Comparison of ENCODE assay signal across 16 mouse cellular contexts in the genomic region with DNA sequence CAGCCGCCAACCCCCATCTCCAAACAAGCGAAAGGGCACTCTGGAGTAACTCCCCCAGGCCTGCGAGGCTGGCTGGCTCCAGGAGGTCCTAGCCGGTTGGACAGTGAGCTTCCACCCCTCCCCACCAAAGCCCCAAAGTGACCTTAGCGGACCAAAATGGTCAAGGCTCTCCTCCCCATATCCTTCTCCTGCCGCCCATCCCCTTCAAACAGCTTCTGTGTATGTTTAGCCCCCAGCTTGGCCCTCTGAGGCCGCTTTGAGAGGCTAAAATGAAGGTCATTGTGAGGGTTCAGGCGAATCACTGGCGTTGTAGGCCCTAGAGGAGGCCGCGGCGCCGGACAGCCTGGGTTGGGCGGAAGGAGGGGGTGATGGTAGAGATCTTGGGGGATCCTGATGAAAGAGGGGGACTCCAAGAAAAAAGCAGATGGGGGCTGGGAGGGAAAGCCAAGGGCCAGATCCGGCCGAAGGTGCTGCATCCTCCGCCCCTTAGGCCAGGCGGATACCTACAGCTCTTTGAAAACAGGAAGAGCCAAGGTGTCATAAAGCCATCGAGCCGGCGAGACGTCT. TPM values are rescaled to one million over a fixed set of nuclear protein-coding genes. Genes with fewer than 3 reads are reported as not detected.
DNase-seq lines count a peak whose midpoint lies in the region; ATAC-seq lines count a peak whose summit lies in the region.
"Had no signal": no experiment of that assay in that cellular context is flagged by ENCODE, and none has a peak within 500 bp of the region (broad histone marks: within the 10 kb centered on the region; RNA-seq: fewer than 3 reads in every experiment).

No protein-coding gene starts in this region.

- H3K9me3 ChIP-seq in intestine, embryonic 14.5 days (ENCODE audit: control insufficient read depth, low read length), result no peaks in the 10 kb centered on the region
- H3K9me3 ChIP-seq in kidney, embryonic 15.5 days (replicated peaks), result no peaks in the 10 kb centered on the region
- no peaks in the 10 kb centered on the region for H3K9me3 ChIP-seq in limb, embryonic 13.5 days

- H3K4me1 ChIP-seq in intestine, embryonic 14.5 days (replicated peaks; ENCODE audit: control insufficient read depth, insufficient read depth, low read length), result no peaks in the 10 kb centered on the region
- peaks cover 58% of the 10 kb centered on the region for H3K4me1 ChIP-seq in kidney, embryonic 15.5 days
- peaks cover 59% of the 10 kb centered on the region for H3K4me1 ChIP-seq in limb, embryonic 13.5 days

- no peak for ATAC-seq in intestine, embryonic 14.5 days (replicated peaks; ENCODE audit: low FRiP score, low TSS enrichment, low read depth)
- no peak; the same call in 1 of the 2 replicates for ATAC-seq in kidney, embryonic 15.5 days (replicated peaks; ENCODE audit: low FRiP score)
- ATAC-seq in limb, embryonic 13.5 days (ENCODE audit: low FRiP score, low read depth), result no peak

- peak overlapping the region; percentile 51; the same call in 1 of the 2 replicates for H3K27ac ChIP-seq in intestine, embryonic 14.5 days (ENCODE audit: low read depth)
- H3K27ac ChIP-seq in kidney, embryonic 15.5 days, result peak overlapping the region; percentile 96
- H3K27ac ChIP-seq in limb, embryonic 13.5 days, result peak overlapping the region; percentile 10; the same call in 1 of the 2 replicates

- peak overlapping the region; percentile 51 for H3K4me2 ChIP-seq in intestine, embryonic 14.5 days (ENCODE audit: low read length)
- H3K4me2 ChIP-seq in kidney, embryonic 15.5 days, result peak overlapping the region; percentile 80
- H3K4me2 ChIP-seq in limb, embryonic 13.5 days (replicated peaks), result peak overlapping the region; percentile 91

- 12% methylated on average over 22 of the region's 22 CpGs for WGBS in intestine, embryonic 14.5 days
- WGBS in kidney, embryonic 15.5 days, result 10% methylated on average over 22 of the region's 22 CpGs
- WGBS in limb, embryonic 13.5 days, result 13% methylated on average over 22 of the region's 22 CpGs

- peak; percentile 65 for DNase-seq in embryo, embryonic 10 days (ENCODE audit: low spot score)
- no peak for DNase-seq in embryo, embryonic 11 days
- no peak for DNase-seq in intestine, embryonic 14.5 days (ENCODE audit: low spot score)
- no peak for DNase-seq in right cerebral cortex, postnatal 4 days
- no peak for DNase-seq in cerebellum, postnatal 25 days
- no peak for DNase-seq in lung, postnatal 4 days
- DNase-seq: cerebellum, adult 11-12 months; heart, postnatal 10 days; left cerebral cortex, postnatal 4 days; lung, adult 2 months; thymus, adult 2 months had no signal

- peak overlapping the region; percentile 3; the same call in 1 of the 2 replicates for H3K9ac ChIP-seq in intestine, embryonic 14.5 days (ENCODE audit: low read length)
- peak overlapping the region; percentile 94 for H3K9ac ChIP-seq in kidney, embryonic 15.5 days
- H3K9ac ChIP-seq in limb, embryonic 13.5 days, result peak overlapping the region; percentile 90; the same call in 1 of the 2 replicates

- peaks cover 99% of the 10 kb centered on the region for H3K27me3 ChIP-seq in intestine, embryonic 14.5 days (replicated peaks; ENCODE audit: control insufficient read depth, insufficient read depth, low read length)
- 0 out of 2 replicates have a peak, but pooled peaks cover 7% of the 10 kb centered on the region for H3K27me3 ChIP-seq in kidney, embryonic 15.5 days
- H3K27me3 ChIP-seq in limb, embryonic 13.5 days, result peaks cover 76% of the 10 kb centered on the region
- H3K27me3 ChIP-seq: CH12.LX had no signal

- no peaks in the 10 kb centered on the region for H3K36me3 ChIP-seq in intestine, embryonic 14.5 days (ENCODE audit: control insufficient read depth, insufficient read depth, low read length)
- H3K36me3 ChIP-seq in kidney, embryonic 15.5 days, result no peaks in the 10 kb centered on the region
- no peaks in the 10 kb centered on the region for H3K36me3 ChIP-seq in limb, embryonic 13.5 days

- H3K4me3 ChIP-seq in intestine, embryonic 14.5 days (ENCODE audit: low read depth, low read length), result no peak overlapping the region
- H3K4me3 ChIP-seq in kidney, embryonic 15.5 days (replicated peaks), result peak overlapping the region; percentile 70
- H3K4me3 ChIP-seq in limb, embryonic 13.5 days, result peak overlapping the region; percentile 60

RNA-seq across cellular contexts. Expression of a gene that starts 3.1 kb away (rescaled TPM):
- polyA plus RNA-seq in intestine, embryonic 14.5 days (2014; fragmentation: Nextera tagmentation; extraction: Ambion mirVana), result 3.9 and 6.8 TPM in 2 replicates
- 38.1 and 40.7 TPM in 2 replicates for polyA plus RNA-seq in kidney, embryonic 15.5 days (2015; fragmentation: Nextera tagmentation; extraction: Ambion mirVana)
- polyA plus RNA-seq in limb, embryonic 13.5 days (2015; fragmentation: Nextera tagmentation; extraction: Ambion mirVana), result 10.7 and 10.9 TPM in 2 replicates
- polyA plus RNA-seq: midbrain, postnatal 0 days had no signal

RNA-seq across cellular contexts. Expression of a gene that starts 3.8 kb away (rescaled TPM):
- 6.1 and 8.4 TPM in 2 replicates for polyA plus RNA-seq in intestine, embryonic 14.5 days (2014; fragmentation: Nextera tagmentation; extraction: Ambion mirVana)
- polyA plus RNA-seq in kidney, embryonic 15.5 days (2015; fragmentation: Nextera tagmentation; extraction: Ambion mirVana), result 36.4 and 40.8 TPM in 2 replicates
- 7.3 and 7.5 TPM in 2 replicates for polyA plus RNA-seq in limb, embryonic 13.5 days (2015; fragmentation: Nextera tagmentation; extraction: Ambion mirVana)
- polyA plus RNA-seq: midbrain, postnatal 0 days had no signal

RNA-seq across cellular contexts. Expression of a gene that starts 8.9 kb away (rescaled TPM):
- polyA plus RNA-seq in intestine, embryonic 14.5 days (2014; fragmentation: Nextera tagmentation; extraction: Ambion mirVana), result 7.8 and 13.7 TPM in 2 replicates
- polyA plus RNA-seq in kidney, embryonic 15.5 days (2015; fragmentation: Nextera tagmentation; extraction: Ambion mirVana), result 33.6 and 36.6 TPM in 2 replicates
- polyA plus RNA-seq in limb, embryonic 13.5 days (2015; fragmentation: Nextera tagmentation; extraction: Ambion mirVana), result 26.0 and 26.2 TPM in 2 replicates
- polyA plus RNA-seq: frontal cortex, adult 2 months; lung, adult 2 months; midbrain, postnatal 0 days; thymus, adult 2 months had no signal

RNA-seq across cellular contexts. Expression of a gene that starts 11.1 kb away (rescaled TPM):
- polyA plus RNA-seq in intestine, embryonic 14.5 days (2014; fragmentation: Nextera tagmentation; extraction: Ambion mirVana), result 27.6 and 27.8 TPM in 2 replicates
- 15.2 and 15.9 TPM in 2 replicates for polyA plus RNA-seq in kidney, embryonic 15.5 days (2015; fragmentation: Nextera tagmentation; extraction: Ambion mirVana)
- polyA plus RNA-seq in limb, embryonic 13.5 days (2015; fragmentation: Nextera tagmentation; extraction: Ambion mirVana), result 0.84 and 0.88 TPM in 2 replicates
- polyA plus RNA-seq: frontal cortex, adult 2 months; midbrain, postnatal 0 days had no signal

RNA-seq across cellular contexts. Expression of a gene that starts 11.1 kb away (rescaled TPM):
- polyA plus RNA-seq in intestine, embryonic 14.5 days (2014; fragmentation: Nextera tagmentation; extraction: Ambion mirVana), result 1.6 and 2.9 TPM in 2 replicates
- 5.6 and 5.8 TPM in 2 replicates for polyA plus RNA-seq in kidney, embryonic 15.5 days (2015; fragmentation: Nextera tagmentation; extraction: Ambion mirVana)
- 0.32 and 0.55 TPM in 2 replicates for polyA plus RNA-seq in limb, embryonic 13.5 days (2015; fragmentation: Nextera tagmentation; extraction: Ambion mirVana)
- polyA plus RNA-seq: frontal cortex, adult 2 months; midbrain, postnatal 0 days had no signal

Comparison
In these comparisons a context has a peak if more than half of its experiments do, and no peak if none do; other contexts are left out.
1. H3K27ac ChIP-seq: peak in every context shown above with its lines; median percentile 96 in kidney, embryonic 15.5 days; 51 in intestine, embryonic 14.5 days; 10 in limb, embryonic 13.5 days.
2. H3K9ac ChIP-seq: peak in every context shown above with its lines; median percentile 94 in kidney, embryonic 15.5 days; 90 in limb, embryonic 13.5 days; 3 in intestine, embryonic 14.5 days.